Mouse (Mus musculus): ENCODE data around the gene Cphx3. TPM values are rescaled to one million over a fixed set of nuclear protein-coding genes. Genes with fewer than 3 reads are reported as not detected.
"Not testable (repeated sequence)": the region's sequence is repeated elsewhere in the genome, so short reads cannot be mapped to it uniquely, and the experiment has no call there.

The Cphx3 gene
- polyA plus RNA-seq, 1 experiment from 2014 or later, result not detected

DNA sequence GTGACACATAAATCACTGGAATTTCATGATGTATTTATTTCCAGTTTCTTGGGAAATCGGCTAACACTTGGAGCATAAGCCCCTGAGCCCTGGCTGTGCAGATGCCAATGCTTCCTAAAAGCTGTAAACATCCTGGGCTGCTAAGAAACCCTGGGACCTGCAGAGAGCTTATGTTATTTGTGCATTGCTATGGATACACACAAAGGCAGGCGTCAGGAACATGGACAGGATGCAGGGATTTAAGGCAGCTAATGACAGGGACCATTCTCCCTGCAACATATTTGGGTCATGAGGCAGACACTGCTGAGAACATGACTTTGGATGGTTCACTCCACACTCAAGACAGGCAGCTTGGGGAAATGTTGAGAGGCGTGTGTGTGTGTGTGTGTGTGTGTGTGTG is 115.8 kb downstream of the Cphx3 start:
- not testable (repeated sequence) for H3K9ac ChIP-seq (ENCODE audit: low read depth, low read length); H3K27ac ChIP-seq (ENCODE audit: low read depth, low read length); ATAC-seq (ENCODE audit: low FRiP score, low TSS enrichment); H3K9me3 ChIP-seq (ENCODE audit: control insufficient read depth, low read length); H3K36me3 ChIP-seq (ENCODE audit: control insufficient read depth, insufficient read depth, low read length); H3K4me3 ChIP-seq (ENCODE audit: low read length); H3K4me2 ChIP-seq (replicated peaks; ENCODE audit: low read depth, low read length); H3K27me3 ChIP-seq (ENCODE audit: control insufficient read depth, insufficient read depth, low read length); H3K4me1 ChIP-seq (ENCODE audit: control insufficient read depth, insufficient read depth, low read length)
- whole genome bisulfite sequencing, result no CpG with 5 or more reads among the region's 3 CpGs

DNA sequence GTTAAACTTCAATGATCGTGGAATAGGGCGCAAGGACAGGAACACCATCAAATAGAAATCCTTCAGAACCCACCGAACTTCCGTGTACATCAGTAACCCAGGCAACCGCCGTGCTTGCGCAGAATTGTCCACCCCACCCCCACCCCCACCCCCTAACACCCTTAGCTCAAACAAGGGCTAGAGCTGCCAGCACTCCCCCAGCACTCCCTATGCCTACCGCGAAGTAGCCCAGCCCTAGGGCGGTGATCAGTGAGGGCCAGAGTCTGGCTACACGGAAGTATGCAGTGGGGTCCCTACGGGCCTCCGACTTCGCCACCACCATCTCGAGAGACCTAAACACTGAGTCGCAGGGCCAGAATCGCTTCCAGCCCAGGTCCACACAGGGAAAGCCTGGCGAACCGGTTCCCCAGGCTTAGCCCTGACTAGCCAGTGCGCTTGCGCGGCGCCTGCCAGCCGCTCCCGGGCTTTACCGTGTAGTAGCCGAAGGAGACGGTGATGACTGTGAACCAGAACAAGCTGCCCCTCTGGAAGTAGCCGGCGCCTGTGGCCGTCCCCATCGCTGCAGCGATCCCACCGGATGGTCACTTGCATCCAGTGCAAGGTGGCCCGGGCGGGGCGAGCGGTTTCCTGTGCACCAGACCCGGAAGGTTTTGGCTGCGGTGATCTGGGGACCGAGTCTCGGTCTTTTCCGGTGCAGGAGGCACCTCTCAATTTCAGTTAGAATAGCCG is 124.3 kb downstream of the Cphx3 start:
- H3K27ac ChIP-seq (ENCODE audit: low read depth, low read length); H3K27me3 ChIP-seq (ENCODE audit: control insufficient read depth, insufficient read depth, low read length); H3K9me3 ChIP-seq (ENCODE audit: control insufficient read depth, low read length); H3K4me3 ChIP-seq (ENCODE audit: low read length); H3K9ac ChIP-seq (ENCODE audit: low read depth, low read length); H3K4me2 ChIP-seq (replicated peaks; ENCODE audit: low read depth, low read length); H3K36me3 ChIP-seq (ENCODE audit: control insufficient read depth, insufficient read depth, low read length); H3K4me1 ChIP-seq (ENCODE audit: control insufficient read depth, insufficient read depth, low read length): not testable (repeated sequence)
- no CpG with 5 or more reads among the region's 44 CpGs for WGBS
- peak; percentile 91 for ATAC-seq (ENCODE audit: low FRiP score, low TSS enrichment)

DNA sequence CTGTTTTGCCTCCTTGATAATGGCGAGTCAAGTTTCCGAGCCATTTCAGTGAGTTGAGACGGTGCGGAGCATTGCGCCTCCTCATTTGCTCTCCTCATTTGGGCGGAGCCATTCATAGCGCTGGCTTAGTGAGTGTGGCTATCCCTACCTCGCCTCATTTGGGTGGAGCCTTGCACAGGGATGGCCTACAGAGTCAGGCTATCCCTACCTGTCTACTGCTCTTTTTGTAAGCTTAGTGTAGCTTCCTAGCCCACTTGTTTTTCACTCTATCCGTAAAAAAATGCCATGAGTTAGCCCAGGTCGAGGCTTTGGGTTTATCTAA is 124.8 kb downstream of the Cphx3 start, which contains the start of gene Tmem254b:
Gene Tmem254b, minus strand, starts transcription at position 116 of the 322 bp plus-strand sequence.
- not testable (repeated sequence) for H3K4me1 ChIP-seq (ENCODE audit: control insufficient read depth, insufficient read depth, low read length); H3K9ac ChIP-seq (ENCODE audit: low read depth, low read length); H3K9me3 ChIP-seq (ENCODE audit: control insufficient read depth, low read length); H3K27me3 ChIP-seq (ENCODE audit: control insufficient read depth, insufficient read depth, low read length); H3K4me2 ChIP-seq (replicated peaks; ENCODE audit: low read depth, low read length); H3K36me3 ChIP-seq (ENCODE audit: control insufficient read depth, insufficient read depth, low read length); H3K4me3 ChIP-seq (ENCODE audit: low read length); H3K27ac ChIP-seq (ENCODE audit: low read depth, low read length)
- WGBS, result no CpG with 5 or more reads among the region's 10 CpGs
- ATAC-seq (ENCODE audit: low FRiP score, low TSS enrichment), result peak; percentile 92

DNA sequence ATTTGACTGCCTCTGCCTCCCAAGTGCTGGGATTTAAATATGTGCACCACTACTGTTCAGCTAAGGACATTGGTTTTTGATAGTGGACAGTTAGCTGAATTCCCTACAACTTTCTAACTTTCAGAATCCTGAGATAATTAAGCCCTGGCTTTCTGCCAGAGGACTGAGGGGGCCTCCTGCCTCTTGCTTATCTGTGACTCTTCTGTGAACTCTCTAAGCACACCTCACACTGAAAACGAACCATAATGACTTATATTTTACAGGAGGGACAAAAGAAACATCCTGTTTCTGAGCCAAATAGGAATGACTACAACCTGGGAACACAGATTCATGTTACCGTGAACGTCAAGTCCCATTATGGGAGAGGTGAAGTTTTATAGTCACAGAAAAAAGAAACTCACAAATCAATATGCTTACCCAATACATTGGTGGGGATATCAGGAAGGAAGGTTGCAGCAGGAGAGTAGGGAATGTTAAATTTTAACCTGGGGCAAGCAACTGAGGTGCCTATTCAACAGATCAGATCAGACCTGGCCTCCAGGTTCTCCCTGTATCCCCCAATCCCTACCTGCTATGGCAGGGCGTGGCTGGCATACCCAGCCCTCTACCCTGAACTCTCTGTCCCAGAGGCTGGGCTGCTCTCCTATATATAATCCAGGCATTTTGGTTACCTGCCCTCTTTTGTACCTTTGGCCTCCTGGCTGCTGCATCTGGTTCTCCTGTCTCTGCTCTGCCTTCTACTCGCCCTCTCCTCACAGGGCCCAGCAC is 134.3 kb downstream of the Cphx3 start:
- not testable (repeated sequence) for H3K4me1 ChIP-seq (ENCODE audit: control insufficient read depth, insufficient read depth, low read length); H3K27ac ChIP-seq (ENCODE audit: low read depth, low read length); H3K4me3 ChIP-seq (ENCODE audit: low read length); H3K9me3 ChIP-seq (ENCODE audit: control insufficient read depth, low read length); ATAC-seq (ENCODE audit: low FRiP score, low TSS enrichment); H3K9ac ChIP-seq (ENCODE audit: low read depth, low read length); H3K36me3 ChIP-seq (ENCODE audit: control insufficient read depth, insufficient read depth, low read length); H3K4me2 ChIP-seq (replicated peaks; ENCODE audit: low read depth, low read length); H3K27me3 ChIP-seq (ENCODE audit: control insufficient read depth, insufficient read depth, low read length)
- no CpG with 5 or more reads among the region's 5 CpGs for WGBS

DNA sequence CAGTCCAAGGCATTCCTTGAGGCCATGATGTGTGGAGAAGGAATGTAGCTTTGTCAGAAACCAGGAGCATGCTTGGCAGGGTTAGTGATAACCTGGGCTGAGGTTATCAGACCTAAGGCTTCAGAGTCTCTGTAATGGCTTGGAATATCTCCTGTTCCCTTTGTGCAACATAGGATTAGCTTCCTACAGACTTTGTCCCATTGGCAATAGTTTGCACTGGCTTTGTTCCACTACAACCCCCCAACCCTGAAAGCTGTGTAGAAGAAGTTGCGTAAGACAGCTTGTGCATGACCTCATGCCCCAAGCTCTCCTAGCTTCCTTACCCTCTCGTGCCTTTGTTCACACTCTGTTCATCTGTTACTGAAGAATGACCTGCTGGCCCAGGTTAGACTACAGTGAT is 155.1 kb downstream of the Cphx3 start:
- not testable (repeated sequence) for H3K4me2 ChIP-seq (replicated peaks; ENCODE audit: low read depth, low read length); H3K27ac ChIP-seq (ENCODE audit: low read depth, low read length); H3K9me3 ChIP-seq (ENCODE audit: control insufficient read depth, low read length); H3K36me3 ChIP-seq (ENCODE audit: control insufficient read depth, insufficient read depth, low read length); H3K4me1 ChIP-seq (ENCODE audit: control insufficient read depth, insufficient read depth, low read length); H3K9ac ChIP-seq (ENCODE audit: low read depth, low read length); H3K27me3 ChIP-seq (ENCODE audit: control insufficient read depth, insufficient read depth, low read length); ATAC-seq (ENCODE audit: low FRiP score, low TSS enrichment); H3K4me3 ChIP-seq (ENCODE audit: low read length)
- no CpG with 5 or more reads among the region's 2 CpGs for WGBS

DNA sequence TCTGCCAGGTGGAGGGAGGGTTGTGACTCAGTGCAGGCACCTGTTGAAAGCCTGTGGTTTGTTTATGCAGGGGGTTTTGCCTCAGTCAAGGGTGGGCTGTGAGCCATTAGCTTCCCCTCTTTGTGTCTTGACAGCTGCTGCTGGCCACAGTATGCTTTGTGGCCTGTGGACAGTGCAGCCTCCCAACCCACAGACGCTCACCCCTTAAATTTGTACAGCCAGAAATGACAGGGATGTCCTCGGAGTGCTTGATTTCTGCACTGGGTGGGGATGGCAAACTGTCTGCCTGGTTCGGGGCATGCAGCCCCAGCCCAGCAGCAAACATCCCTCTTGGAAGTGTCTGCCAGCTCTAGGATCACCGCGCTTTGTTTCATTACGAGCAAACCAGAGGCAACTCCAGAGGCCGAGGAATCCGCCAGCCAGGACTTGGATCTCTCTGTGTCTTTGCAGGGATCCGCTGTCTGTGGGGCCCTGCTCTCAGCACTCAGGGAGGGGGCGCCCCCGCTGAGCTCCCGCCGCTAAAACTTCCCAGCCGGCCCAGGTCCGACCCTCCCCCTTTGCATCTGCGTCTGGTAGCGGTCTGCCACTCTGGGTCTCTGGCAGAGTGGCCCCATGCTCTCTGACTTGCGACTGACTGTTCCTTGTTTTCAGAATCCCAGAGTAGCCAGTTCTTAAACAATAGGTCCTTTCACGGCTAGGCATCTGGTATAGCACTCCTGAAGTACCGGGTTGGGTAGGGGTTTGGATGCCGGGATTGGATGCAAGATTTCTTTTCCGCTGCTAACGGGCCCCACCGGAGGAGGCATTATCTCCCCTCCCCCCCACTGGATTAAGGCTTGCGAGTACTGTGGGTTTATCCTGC is 175.9 kb downstream of the Cphx3 start, which contains the start of gene Duxbl3:
Gene Duxbl3, plus strand, starts transcription at position 207 of the 862 bp plus-strand sequence.
- H3K36me3 ChIP-seq (ENCODE audit: control insufficient read depth, insufficient read depth, low read length); H3K9me3 ChIP-seq (ENCODE audit: control insufficient read depth, low read length); H3K27me3 ChIP-seq (ENCODE audit: control insufficient read depth, insufficient read depth, low read length); H3K4me1 ChIP-seq (ENCODE audit: control insufficient read depth, insufficient read depth, low read length); H3K9ac ChIP-seq (ENCODE audit: low read depth, low read length); H3K4me3 ChIP-seq (ENCODE audit: low read length); H3K27ac ChIP-seq (ENCODE audit: low read depth, low read length); H3K4me2 ChIP-seq (replicated peaks; ENCODE audit: low read depth, low read length): not testable (repeated sequence)
- peak; percentile 92 for ATAC-seq (ENCODE audit: low FRiP score, low TSS enrichment)
- no CpG with 5 or more reads among the region's 25 CpGs for WGBS

DNA sequence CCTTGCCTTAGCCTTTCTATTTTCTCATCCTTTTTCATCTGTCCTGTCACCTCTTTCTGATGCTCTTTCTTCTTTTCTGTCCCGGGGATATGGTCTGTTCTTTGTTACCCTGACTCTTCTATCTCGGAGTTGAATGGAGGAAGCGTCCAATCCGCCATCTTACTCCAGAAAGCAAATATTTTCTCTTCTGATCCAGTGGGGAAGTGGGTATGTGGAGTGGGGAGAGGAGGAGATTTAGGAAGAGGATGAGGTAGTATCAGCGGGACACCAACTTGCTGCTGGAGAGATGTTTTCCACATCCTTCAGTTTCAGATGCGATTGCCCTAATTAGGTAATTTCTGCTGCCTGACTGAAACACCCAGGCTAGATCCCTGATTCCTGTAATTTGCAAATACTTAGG is 176.6 kb downstream of the Cphx3 start:
- H3K4me2 ChIP-seq (replicated peaks; ENCODE audit: low read depth, low read length); H3K27ac ChIP-seq (ENCODE audit: low read depth, low read length); ATAC-seq (ENCODE audit: low FRiP score, low TSS enrichment); H3K9me3 ChIP-seq (ENCODE audit: control insufficient read depth, low read length); H3K9ac ChIP-seq (ENCODE audit: low read depth, low read length); H3K27me3 ChIP-seq (ENCODE audit: control insufficient read depth, insufficient read depth, low read length); H3K36me3 ChIP-seq (ENCODE audit: control insufficient read depth, insufficient read depth, low read length); H3K4me1 ChIP-seq (ENCODE audit: control insufficient read depth, insufficient read depth, low read length); H3K4me3 ChIP-seq (ENCODE audit: low read length): not testable (repeated sequence)
- WGBS, result no CpG with 5 or more reads among the region's 6 CpGs

Data from kidney, embryonic 14.5 days (tissue).